ENCODE assay signal across 8 mouse cellular contexts in genomic region chr16:73647201-73647782, GRCm38 (mm10).
DNase-seq lines count a peak whose midpoint lies in the region; ATAC-seq and TF ChIP-seq lines count a peak whose summit lies in the region.

No protein-coding gene starts in this region.

- H3K9ac ChIP-seq in forebrain, embryonic 13.5 days = no peak overlapping the region
- no peak overlapping the region for H3K9ac ChIP-seq in heart, embryonic 15.5 days
- H3K9ac ChIP-seq in kidney, postnatal 0 days (ENCODE audit: low read depth, low read length) = no peak overlapping the region
- no peak overlapping the region for H3K9ac ChIP-seq in limb, embryonic 13.5 days

- peak; percentile 72 for ATAC-seq in forebrain, embryonic 13.5 days
- ATAC-seq in heart, embryonic 15.5 days (replicated peaks; ENCODE audit: insufficient number of reproducible peaks, insufficient read depth, low FRiP score, low read depth) = 0 out of 2 replicates have a peak, but pooled peaks have one; percentile 35
- ATAC-seq in kidney, postnatal 0 days (replicated peaks; ENCODE audit: low FRiP score, low read depth) = peak; percentile 90
- peak; percentile 67 for ATAC-seq in limb, embryonic 13.5 days (ENCODE audit: low FRiP score, low read depth)
- ATAC-seq in activated CD4-positive, CD25-positive, alpha-beta regulatory T cell, adult 4 months = no peak

- no peaks in the 10 kb centered on the region for H3K9me3 ChIP-seq in forebrain, embryonic 13.5 days (replicated peaks)
- no peaks in the 10 kb centered on the region for H3K9me3 ChIP-seq in heart, embryonic 15.5 days (replicated peaks)
- H3K9me3 ChIP-seq in kidney, postnatal 0 days (replicated peaks; ENCODE audit: low read length) = no peaks in the 10 kb centered on the region
- H3K9me3 ChIP-seq in limb, embryonic 13.5 days = no peaks in the 10 kb centered on the region

- H3K27ac ChIP-seq in forebrain, embryonic 13.5 days = peak overlapping the region; percentile 19; the same call in 1 of the 2 replicates
- no peak overlapping the region for H3K27ac ChIP-seq in heart, embryonic 15.5 days
- no peak overlapping the region for H3K27ac ChIP-seq in kidney, postnatal 0 days
- H3K27ac ChIP-seq in limb, embryonic 13.5 days = no peak overlapping the region

- peak overlapping the region; percentile 37 for H3K4me2 ChIP-seq in forebrain, embryonic 13.5 days
- H3K4me2 ChIP-seq in heart, embryonic 15.5 days = peak overlapping the region; percentile 53
- peak overlapping the region; percentile 48 for H3K4me2 ChIP-seq in kidney, postnatal 0 days (ENCODE audit: low read length)
- H3K4me2 ChIP-seq in limb, embryonic 13.5 days (replicated peaks) = peak overlapping the region; percentile 58

- H3K4me3 ChIP-seq in forebrain, embryonic 13.5 days = no peak overlapping the region; the same call in 1 of the 2 replicates
- H3K4me3 ChIP-seq in heart, embryonic 15.5 days = peak overlapping the region; percentile 28
- H3K4me3 ChIP-seq in kidney, postnatal 0 days (replicated peaks; ENCODE audit: low read depth, low read length) = peak overlapping the region; percentile 10; the same call in 1 of the 2 replicates
- peak overlapping the region; percentile 19; the same call in 1 of the 2 replicates for H3K4me3 ChIP-seq in limb, embryonic 13.5 days

- H3K4me1 ChIP-seq in forebrain, embryonic 13.5 days = peaks cover 5% of the 10 kb centered on the region; the same call in 1 of the 2 replicates
- H3K4me1 ChIP-seq in heart, embryonic 15.5 days (replicated peaks) = no peaks in the 10 kb centered on the region
- no peaks in the 10 kb centered on the region for H3K4me1 ChIP-seq in kidney, postnatal 0 days (replicated peaks; ENCODE audit: insufficient read depth, low read length)
- H3K4me1 ChIP-seq in limb, embryonic 13.5 days = peaks cover 6% of the 10 kb centered on the region

- no peak for TF ChIP-seq CTCF in kidney, postnatal 0 days (IDR thresholded peaks at IDR 0.05; ENCODE audit: low read depth)

- H3K36me3 ChIP-seq in forebrain, embryonic 13.5 days (ENCODE audit: poor library complexity, severe bottlenecking) = no peaks in the 10 kb centered on the region
- H3K36me3 ChIP-seq in heart, embryonic 15.5 days = no peaks in the 10 kb centered on the region
- no peaks in the 10 kb centered on the region for H3K36me3 ChIP-seq in kidney, postnatal 0 days (ENCODE audit: insufficient read depth, low read length)
- H3K36me3 ChIP-seq in limb, embryonic 13.5 days = no peaks in the 10 kb centered on the region

- DNase-seq in brain, adult 2 months (ENCODE audit: low read depth, low spot score) = peak; percentile 44
- peak; percentile 94 for DNase-seq in kidney, postnatal 0 days (ENCODE audit: low spot score)
- DNase-seq in neural tube, embryonic 10.5 days (ENCODE audit: extremely low spot score, low spot score) = peak; percentile 43
- DNase-seq in testis, postnatal 14 days (ENCODE audit: low spot score) = peak; percentile 3

- WGBS in forebrain, embryonic 13.5 days = 68% methylated on average over 19 of the region's 19 CpGs
- 39% methylated on average over 19 of the region's 19 CpGs for WGBS in heart, embryonic 15.5 days
- WGBS in kidney, postnatal 0 days = 18% methylated on average over 19 of the region's 19 CpGs
- WGBS in limb, embryonic 13.5 days = 36% methylated on average over 19 of the region's 19 CpGs

- no peaks in the 10 kb centered on the region for H3K27me3 ChIP-seq in forebrain, embryonic 13.5 days
- H3K27me3 ChIP-seq in heart, embryonic 15.5 days = no peaks in the 10 kb centered on the region
- H3K27me3 ChIP-seq in kidney, postnatal 0 days (ENCODE audit: insufficient read depth, low read length) = no peaks in the 10 kb centered on the region
- no peaks in the 10 kb centered on the region for H3K27me3 ChIP-seq in limb, embryonic 13.5 days

Comparison
In these comparisons a context has a peak if more than half of its experiments do, and no peak if none do; other contexts are left out.
1. DNase-seq: peak in every context shown above with its lines; median percentile 94 in kidney, postnatal 0 days; 44 in brain, adult 2 months; 43 in neural tube, embryonic 10.5 days; 3 in testis, postnatal 14 days.